Mouse (Mus musculus) myocyte (in vitro differentiated cells): Measurements from ENCODE around the gene Cldn2.

ENCODE experiments used
- E2F4 ChIP-seq: IDR thresholded peaks from one replicate; pipeline ENCODE4 v1.6.1; 2011; ENCODE audit warnings: mild to moderate bottlenecking, control low read depth, moderate library complexity; ENCODE audit not compliant: insufficient read depth
- POLR2A ChIP-seq: IDR thresholded peaks from one replicate; pipeline ENCODE4 v1.6.1; 2011; ENCODE audit warnings: low read depth, mild to moderate bottlenecking, control low read depth, moderate library complexity; ENCODE audit not compliant: insufficient read length
- USF1 ChIP-seq: IDR thresholded peaks from one replicate; pipeline ENCODE4 v1.6.1; 2011; ENCODE audit warnings: low read depth, mild to moderate bottlenecking, control low read depth, moderate library complexity

- no peak for TF ChIP-seq USF1
- no peak for TF ChIP-seq POLR2A
- no peak for TF ChIP-seq E2F4
Measured at GRCm38 (mm10) chrX:139800406-139800878, at the start of gene Cldn2.
